Mouse (Mus musculus): ENCODE data around the gene Pcnx4.

DNA sequence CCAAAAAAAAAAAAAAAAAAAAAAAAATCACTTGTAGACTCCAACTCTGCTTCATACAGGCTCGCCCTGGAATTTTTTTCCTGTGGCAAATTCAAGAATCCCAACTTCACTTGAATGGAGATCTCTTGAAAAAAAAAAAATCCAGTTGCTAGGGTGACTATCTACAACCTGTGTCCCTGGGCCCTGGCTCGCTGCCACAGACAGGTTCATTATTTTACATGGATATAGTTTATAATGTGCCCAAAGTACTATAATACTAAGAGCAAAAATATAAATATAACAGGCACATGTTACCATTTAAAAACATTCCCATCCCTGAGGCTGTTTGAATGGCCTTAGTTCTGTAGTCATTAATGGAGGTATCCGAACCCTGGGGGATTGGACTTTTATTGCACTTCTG lies 584 bp upstream of the Pcnx4 start:
- TF ChIP-seq CTCF (IDR thresholded peaks at IDR 0.05; ENCODE audit: control insufficient read depth, insufficient read depth, insufficient read length) (no peak), FOSL1 (IDR thresholded peaks at IDR 0.05; ENCODE audit: insufficient read depth, low read length, poor library complexity, severe bottlenecking) (no peak), MAX (IDR thresholded peaks at IDR 0.05) (no peak), MYOG (IDR thresholded peaks at IDR 0.05; ENCODE audit: control insufficient read depth, extremely low read depth, insufficient read length) (no peak)

Measured in C2C12 (cell line).